Mouse (Mus musculus): ENCODE data around the gene Mcf2l. TPM values are rescaled to one million over a fixed set of nuclear protein-coding genes. Genes with fewer than 3 reads are reported as not detected.

The Mcf2l gene
- 10 to 100 TPM; 55.6 to 85.0 (median 65.1) TPM for total RNA-seq (2022)

DNA sequence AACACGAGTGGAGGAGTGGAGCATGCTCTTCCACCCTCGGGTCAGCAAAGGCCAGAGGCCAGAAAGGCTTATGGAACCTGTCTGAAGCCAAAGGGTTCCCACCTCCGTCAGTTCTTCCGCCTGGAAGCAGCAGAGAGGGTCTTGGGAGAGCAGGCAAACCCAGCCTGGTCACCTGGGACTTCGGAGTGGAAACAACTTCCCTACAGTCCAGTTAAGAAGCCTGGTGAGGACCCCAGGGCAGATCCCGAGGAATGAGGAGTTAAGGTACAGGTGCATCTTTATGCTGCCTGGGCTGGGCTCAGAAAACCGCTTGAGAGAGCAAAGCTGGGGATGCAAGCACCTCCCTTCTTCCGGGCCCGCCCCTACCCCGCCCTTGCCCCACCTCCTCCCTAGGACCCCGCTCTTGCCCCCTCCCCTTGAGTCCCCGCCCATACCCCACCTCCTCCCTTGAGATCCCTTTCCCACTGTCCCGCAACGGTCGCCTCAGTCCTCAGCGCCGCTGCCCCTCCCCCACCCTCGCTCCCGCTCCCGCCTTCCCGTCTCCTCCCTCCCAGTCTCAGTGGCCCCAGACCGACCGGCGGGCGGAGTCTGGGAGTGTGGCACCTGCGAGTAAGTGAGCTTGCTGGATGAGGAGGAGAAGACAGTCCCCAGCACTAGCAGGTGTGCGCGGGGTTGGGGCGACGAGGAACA is at the start of gene Mcf2l:
Gene Mcf2l (plus strand): TSS at position 450 of the 690 bp plus-strand sequence.
- no peak for DNase-seq (ENCODE audit: low spot score)

DNA sequence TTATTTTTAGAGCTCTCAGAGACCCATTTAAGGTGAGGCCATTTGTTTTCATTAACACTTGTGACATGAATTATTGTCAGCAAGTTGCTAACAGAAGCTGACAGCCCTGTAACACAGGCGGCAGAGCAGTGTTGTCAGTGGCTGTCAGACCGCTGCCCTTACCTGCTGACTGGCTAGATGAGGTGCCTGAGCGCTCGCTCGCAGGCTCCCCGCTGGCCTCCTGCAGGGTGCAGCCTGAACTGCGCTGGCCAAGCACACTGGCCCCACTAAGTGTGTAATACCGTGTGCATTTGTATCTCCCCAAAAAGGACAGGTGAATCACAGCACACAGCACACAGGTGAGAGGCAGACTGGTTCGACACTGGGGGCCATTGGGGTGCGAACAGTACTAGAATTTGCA is 49.0 kb upstream of the Mcf2l start:
- DNase-seq (ENCODE audit: low spot score), result no peak

DNA sequence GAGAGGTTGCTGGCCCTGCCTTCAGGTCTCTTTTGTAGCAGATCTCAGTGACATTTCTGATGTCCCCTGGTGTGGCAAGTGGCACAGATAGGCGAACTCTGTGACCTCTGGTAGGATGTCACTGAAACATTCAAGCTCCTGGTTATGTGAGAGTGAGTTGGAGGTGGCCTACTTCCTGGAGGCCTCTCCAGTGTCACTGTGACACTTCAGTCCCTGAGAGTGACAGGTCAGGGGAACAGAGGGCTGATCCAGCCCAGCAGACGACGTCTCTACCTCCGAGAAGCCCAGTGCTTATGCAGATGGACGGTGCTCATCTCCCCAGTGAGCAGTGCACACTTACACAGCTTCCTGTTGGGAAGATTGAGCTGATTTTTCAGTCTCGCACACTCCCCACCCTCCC is 48.4 kb upstream of the Mcf2l start:
- no peak for DNase-seq (ENCODE audit: low spot score)

DNA sequence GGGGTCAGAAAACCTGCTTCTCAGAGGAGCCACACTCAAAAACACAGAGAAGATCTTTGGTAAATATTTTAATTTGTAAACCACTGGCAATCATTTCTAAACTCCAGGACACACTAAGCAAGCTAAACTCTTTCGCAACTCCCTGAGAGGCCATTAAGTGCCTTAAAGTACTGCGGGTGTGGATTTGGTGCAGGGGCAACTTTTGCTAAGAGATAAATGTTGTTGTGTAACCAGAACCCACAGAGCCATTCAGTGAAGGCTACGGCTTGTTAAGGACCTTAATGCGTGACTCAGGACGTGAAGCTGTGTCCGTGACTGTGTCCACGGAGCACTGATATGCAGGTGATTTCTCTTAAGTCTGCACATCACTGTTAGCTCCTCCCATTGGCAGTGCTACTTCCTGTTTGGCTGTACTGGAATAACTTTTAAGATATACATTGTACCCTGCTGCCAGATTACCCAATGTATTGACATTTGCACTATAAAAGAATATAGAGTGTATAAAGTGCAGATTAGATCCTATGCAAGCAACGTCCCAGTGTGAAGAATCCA is 47.8 kb upstream of the Mcf2l start:
- no peak for DNase-seq (ENCODE audit: low spot score)

DNA sequence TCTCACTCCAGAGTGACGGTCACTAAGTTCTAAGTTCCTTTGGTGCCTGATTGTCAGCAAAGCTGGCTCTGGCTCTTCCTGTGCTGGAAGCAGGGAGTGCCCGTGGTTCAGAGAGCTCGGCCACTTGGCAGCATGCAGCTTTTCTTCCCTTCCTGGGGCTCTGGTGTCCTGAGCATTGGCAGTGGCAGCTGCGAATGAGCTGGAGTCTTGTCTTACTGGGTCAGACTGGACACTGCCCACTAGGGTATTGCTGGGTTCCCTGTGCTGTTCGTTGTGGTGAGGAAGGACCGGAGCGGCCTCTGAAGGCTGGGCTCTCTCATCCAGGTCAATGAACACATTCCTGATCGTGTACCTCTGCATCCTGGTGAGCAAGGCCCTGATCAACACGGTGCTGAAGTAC is 46.5 kb upstream of the Mcf2l start:
- no peak for DNase-seq (ENCODE audit: low spot score)

DNA sequence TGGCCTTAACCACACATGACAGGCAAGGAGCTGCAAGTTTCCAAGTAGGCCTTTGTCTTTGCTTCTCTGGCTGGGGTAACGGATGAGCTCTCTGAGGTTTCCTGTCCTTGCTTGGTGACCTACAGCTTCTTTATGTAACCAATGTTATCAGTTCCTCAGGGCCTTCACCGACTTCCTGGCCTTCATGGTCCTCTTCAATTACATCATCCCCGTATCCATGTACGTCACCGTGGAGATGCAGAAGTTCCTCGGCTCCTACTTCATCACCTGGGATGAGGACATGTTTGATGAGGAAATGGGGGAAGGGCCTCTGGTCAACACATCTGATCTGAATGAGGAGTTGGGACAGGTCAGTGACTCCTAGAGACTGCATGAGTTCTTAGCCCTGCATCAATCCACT is 45.3 kb upstream of the Mcf2l start:
- DNase-seq (ENCODE audit: low spot score), result no peak

DNA sequence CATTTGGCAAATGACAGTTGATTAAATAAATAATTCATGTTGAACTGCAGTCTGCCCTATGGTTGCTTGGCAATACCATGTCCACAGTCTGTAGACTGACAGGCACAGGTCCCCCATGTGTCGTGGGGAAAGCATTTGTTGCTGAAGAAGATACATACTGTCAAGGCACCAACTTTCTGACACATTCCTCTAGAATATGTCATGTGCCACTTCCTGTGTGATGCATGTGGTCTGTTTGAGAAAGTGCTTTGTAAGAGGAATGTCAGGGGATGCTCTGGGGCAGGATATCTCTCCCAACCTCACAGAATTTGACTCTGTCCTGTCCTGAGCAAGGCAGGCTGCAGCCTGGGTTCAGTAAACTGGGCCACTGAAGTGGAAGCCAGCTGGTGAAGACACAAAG is 44.2 kb upstream of the Mcf2l start:
- DNase-seq (ENCODE audit: low spot score), result no peak

DNA sequence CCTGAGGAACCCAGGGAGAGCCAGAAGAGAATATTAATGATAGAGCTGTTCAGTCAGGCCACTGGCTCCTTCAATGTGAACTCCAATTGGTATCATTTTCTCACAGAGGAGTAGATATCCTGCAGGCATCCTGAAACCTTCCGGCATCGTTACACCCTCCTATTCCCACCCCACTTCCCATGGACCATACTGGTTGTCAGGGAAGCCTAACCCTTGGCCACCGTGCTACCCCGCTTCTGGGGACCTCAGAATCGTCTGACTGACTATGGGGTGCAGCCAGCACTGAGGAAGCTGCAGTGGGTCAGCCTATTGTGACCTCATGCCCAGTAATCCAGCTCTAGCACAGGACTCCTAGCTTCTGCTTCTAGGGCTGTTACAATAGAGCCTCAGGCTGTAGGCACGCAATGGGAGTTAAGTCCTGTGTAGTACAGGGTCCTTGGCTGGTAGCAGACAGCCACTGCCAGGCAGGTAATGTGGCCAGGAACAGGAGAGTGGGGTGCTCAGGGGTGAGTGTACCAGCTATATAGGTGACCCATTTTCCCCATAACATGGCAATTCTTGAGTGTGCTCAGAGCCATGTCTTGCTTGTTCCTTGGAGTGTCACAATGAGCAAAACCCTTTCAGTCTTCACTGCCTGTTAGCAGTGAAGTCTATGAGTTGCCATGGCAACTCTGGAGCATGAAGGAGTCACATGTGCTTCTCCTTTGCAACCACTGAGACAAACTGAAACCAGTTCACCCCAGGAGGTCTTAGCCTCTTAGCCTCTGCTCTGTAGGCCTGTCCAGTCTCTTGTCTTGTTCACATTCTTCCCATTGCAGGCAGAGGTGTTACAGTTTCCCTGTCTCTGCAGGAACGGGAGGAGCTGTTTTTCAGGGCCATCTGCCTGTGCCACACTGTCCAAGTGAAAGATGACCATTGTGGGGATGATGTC is 41.7 kb upstream of the Mcf2l start:
- DNase-seq (ENCODE audit: low spot score), result no peak

DNA sequence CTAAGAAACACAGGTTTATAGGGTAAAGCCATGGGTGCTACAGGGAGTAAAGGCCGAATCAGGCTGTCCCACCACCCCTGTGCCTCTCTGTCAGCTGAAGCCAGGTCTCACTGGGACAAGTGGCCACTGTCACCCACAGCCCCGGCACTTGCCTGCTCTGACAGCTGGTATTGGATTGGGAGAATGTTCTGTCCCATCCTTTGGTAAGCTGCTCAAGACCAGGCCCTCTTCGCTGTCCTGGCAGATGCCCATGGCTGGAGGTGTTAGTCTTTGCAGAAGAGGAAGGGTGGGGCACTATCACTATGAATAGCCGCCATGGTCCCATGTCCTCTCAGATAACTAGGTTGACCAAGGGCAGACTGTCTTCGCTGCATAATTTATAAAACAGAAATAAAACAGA is 40.0 kb upstream of the Mcf2l start:
- peak; percentile 28 for DNase-seq (ENCODE audit: low spot score)

DNA sequence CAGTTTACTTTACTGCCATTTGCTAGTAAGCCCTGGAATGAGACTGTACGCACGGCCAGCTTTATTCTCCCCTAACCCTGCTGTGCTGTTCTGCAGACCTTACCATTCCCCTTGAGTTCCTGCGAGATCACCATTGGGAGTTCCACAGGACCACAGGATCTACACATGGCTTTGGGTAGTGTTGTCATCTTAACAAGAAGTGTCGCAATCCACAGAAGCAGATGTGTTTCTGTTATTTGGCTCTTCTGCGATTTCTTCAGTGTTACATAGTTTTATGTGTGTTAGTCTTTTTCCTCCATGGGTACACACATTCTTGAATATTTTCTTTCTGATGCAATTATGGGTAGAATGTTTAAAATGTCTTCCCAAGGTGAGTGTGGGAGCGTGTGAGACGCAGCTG is 32.8 kb upstream of the Mcf2l start:
- DNase-seq (ENCODE audit: low spot score), result no peak

DNA sequence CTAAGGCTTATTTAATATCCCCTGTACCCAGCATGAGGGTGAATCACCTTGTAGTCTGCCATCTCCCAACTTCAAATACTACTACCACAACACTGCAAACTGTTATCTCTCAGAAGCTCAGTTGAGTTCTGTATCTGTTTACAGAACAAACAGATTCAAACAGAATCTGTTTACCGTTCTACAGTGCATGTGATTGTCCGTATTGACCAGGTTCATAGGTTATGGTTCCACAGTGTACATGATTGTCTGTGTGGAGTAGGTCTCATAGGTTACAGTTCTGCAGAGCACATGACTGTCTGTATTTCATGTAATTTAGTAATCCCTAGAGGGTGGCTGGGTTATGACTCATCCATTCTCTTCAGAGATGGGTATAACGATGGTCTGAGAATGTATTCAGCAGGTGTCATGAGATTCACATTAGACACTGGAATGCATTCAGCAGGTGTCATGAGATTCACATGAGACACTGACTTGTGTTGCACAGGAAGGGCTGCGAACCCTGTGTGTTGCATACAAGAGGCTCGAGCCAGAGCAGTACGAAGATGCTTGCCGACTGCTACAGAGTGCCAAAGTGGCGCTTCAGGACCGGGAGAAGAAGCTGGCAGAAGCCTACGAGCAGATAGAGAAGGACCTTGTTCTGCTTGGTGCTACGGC is 31.1 kb upstream of the Mcf2l start:
- no peak for DNase-seq (ENCODE audit: low spot score)

DNA sequence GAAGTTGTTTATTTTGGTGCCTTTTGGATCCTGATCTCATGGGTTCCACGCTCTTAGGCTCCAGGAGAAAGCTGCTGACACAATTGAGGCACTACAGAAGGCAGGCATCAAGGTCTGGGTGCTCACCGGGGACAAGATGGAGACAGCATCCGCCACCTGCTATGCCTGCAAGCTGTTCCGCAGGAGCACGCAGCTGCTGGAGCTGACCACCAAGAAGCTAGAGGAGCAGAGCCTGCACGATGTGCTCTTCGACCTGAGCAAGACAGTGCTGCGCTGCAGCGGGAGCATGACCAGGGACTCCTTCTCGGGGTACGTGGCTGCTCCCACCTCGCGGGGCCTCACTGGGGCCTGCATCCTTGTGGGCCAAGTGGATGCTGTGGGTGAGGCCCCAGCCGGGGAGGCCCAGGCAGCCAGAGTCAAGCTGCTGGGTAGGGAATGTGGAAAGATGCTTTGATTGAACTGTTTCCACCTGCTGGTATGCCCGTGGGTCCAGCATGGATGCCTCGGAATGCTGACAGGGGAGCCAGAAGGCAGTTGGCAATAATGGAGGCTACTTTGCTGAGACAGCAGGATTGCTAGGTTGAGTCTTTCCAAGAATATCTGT is 29.2 kb upstream of the Mcf2l start:
- DNase-seq (ENCODE audit: low spot score), result no peak

DNA sequence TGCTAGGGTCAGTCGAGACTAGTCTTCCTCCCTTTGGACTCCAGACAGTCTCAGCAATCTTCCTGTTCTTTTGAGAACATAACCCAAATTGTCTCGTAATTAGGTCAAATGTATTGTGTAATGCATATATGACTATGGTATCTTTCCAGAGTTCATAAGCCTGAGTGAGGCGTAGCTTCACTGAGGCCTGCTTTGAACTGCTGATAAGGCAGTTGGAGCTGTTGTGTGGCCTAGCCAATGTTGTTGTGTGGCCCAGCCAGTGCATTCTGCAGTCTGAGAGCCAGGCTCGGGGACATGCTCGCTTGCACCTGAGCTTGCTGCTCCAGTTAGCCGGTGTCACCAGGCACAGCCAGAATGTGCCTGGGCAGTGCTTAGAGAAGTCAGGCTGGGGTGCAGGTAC is 27.2 kb upstream of the Mcf2l start:
- no peak for DNase-seq (ENCODE audit: low spot score)

DNA sequence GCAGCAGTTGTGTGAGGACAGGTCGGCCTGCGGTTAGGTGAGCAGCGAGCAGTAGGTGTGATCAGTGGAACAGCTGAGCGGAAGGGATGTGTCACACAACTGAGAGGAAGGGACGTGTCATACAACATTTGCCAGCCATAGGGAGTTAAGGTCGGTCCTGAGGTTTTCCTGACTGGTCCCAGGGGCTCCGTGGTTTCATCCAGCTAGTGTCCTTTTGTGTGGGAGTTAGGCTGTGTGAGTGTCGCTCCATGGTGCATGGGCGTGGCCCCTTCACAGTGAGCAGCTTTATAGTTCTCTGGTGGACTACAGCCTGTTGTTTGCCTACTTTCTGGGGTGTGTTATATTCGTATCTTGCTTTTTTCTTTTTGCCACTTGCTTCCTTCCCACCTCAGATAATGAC is 22.4 kb upstream of the Mcf2l start:
- DNase-seq (ENCODE audit: low spot score), result no peak

DNA sequence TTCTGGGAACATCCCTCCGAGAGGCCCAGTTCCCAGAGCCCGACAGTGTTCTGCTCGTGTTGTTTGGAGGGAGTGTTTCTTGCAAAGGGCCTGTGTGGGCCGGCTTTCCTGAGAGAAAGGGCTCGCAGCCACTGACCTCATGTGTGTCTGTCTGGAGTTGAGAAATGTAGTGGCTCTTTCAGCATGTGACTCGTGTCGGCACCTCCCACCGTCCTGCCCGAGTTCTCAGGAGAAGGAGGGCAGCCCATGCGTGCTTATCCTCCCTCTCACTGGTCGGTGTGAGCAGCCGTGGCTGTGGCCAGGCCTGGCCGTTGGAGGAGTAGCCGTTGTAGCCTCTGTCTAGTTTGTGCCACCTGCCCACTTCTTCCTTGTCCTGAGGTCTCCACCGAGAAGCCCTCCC is 17.6 kb upstream of the Mcf2l start:
- peak; percentile 20 for DNase-seq (ENCODE audit: low spot score)

DNA sequence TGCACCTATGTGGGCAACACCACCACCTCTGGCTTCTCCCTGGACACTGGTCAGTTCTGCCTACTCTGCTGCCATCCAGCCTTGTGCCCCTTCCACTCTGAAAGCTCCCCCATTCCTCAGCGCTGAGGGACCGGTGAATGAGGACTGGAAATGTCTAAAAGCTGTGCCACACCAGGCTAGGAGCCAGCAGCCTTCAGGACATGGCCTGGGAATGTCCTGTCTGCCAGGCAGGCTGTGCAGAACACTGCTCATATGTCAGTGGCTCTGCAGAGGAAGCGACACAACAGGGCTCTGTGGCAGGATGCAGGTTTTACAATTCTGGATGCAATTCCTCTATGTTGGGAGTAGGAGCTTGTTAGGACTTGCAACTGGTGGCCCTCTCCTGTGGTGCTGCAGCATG is 10.5 kb upstream of the Mcf2l start:
- DNase-seq (ENCODE audit: low spot score), result no peak

DNA sequence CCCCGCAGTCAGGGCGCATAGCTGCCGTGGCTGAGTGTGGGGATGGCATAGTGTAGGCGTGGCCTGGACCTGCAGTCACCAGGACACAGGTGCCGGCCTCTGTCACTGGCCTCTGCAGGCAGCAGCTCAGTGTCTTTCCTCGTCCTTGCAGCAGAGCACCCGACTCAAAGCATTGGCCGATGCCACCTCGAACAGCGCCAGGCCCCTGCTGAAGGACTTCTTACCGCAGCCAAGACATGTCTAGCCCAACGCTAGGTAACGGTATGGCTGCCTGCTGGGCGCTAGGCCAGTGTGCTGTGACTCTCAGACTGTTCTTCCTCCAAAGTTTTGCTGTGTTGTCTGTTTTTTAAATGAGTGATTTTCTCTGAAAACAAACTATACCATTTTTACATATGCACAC is 10.0 kb upstream of the Mcf2l start:
- DNase-seq (ENCODE audit: low spot score), result no peak

DNA sequence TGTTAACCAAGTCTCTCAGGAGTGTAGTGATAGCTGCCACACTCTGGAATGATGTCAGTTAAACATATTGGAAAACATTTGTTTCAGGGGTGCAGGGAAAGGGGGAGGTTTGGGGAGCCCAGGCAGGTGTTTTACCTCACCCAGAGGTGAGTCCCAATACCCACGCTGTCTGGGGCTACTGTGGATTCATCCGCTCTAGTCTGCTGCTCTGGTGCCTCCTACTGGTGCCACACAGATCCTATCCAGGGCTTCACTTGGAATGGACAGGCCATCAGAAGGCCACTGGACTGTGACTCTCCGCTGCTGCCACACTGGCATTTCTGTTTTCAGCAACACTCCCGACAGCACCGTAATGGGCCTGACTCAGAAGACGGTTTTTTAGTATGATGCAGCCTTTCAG is 7.8 kb upstream of the Mcf2l start:
- DNase-seq (ENCODE audit: low spot score), result no peak

DNA sequence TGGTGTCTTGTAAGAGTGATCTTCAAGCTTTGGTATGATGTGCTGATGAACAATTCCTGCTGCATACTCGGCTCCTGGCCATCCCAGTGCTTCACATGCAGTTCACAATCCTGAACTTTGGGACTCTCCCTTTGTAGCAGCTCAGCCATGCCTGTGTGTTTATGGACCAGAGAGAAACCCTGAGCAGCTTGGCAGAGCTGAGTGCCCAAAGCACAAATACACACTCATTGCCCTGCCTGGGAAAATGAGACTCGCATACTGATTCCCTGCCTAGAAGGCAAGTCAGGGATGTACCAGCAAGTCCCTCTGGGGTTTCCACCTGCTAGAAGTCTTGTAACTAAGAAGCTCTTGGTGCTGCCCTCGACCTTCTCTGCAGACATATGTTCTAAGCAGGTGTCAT is 3.9 kb upstream of the Mcf2l start:
- no peak for DNase-seq (ENCODE audit: low spot score)

DNA sequence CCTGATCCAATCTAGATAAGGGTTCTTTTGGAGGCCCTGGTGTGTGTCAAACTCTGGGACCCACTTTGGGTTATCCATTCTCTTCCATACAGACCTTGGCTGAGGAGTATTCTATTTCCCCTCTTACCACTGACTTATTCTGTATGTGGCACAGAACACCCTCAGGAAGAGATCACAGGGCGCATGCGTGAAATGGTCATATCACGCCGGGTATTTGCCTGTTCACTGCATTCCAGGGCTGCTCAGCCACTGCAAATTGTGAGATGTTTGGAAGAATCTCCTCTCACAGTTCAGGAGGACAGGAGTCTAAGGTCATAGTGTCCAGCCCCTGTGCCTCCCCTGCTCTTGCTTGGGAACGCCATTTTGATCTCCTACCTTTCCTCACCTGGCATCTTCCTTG is 3.0 kb upstream of the Mcf2l start:
- DNase-seq (ENCODE audit: low spot score), result no peak

DNA sequence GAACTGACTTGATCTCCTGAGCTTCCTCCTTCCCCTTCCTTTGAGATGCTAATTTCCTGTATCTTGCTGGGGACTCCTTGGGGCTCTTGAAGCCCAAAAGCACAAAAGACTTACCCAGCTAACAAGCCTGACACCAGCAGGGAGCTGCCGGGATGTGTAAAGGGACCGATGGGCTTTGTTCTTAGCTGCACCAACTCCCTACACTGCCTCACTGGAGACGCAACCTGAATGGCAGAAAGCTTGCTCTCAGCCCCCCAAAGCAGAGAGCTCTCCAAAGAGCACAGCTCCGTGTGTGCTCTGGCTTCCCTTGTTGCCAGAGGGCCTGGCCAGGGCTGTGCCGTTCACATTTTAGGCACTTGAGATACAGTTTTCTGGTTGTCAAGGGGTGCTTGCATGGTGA is 2.1 kb upstream of the Mcf2l start:
- no peak for DNase-seq (ENCODE audit: low spot score)

DNA sequence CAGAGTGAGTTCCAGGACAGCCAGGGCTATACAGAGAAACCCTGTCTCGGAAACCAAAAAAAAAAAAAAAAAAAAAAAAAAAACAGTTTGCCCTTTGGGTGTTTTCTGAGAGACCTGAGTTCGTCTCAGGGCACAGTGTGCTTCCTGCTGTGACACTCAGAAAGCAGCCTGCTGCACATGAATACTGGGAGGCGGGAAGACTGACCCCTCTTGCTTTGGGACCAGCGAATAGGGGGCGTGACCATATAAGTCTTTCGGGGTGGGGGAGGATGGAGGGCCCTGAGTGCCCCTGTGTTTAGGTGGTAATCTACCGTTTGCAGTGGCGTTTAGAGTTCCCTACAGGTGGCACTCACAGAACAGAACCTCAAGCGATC is 636 bp upstream of the Mcf2l start:
- DNase-seq (ENCODE audit: low spot score), result no peak

Measured in heart, adult 8-10 months (tissue).